Mouse (Mus musculus) retina, postnatal 1 day (tissue): Measurements from ENCODE around the gene Siae.

Experiments
- DNase-seq: peaks from one replicate; pipeline ENCODE4 v3.0.0-alpha.2; 2012

The Siae gene

GRCm38 (mm10) chr9:37627263-37627662 lies 71.8 kb downstream of the Siae start:
- DNase-seq: no peak

DNA sequence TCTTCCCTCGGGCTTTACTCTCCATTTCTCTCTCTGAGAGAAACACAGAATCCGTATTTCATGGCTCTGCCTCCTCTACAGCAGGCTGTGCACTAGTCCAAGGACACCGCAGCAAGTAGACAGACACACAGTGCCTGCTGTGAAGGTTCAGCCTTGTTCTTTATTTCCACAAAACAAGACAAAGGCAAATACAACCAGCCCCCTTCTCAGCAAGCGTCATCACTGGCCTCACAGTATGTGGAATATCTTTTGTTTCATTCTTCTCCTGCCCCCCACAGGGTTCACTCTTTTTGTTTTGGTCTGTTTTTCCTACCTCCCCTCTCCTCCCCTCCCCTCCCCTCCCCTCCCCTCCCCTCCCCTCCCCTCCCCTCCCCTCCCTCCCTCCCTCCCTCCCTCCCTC lies 73.1 kb downstream of the Siae start:
- no peak for DNase-seq

GRCm38 (mm10) chr9:37629941-37630340 lies 74.4 kb downstream of the Siae start:
- no peak for DNase-seq

GRCm38 (mm10) chr9:37632305-37632704 lies 76.8 kb downstream of the Siae start:
- no peak for DNase-seq

DNA sequence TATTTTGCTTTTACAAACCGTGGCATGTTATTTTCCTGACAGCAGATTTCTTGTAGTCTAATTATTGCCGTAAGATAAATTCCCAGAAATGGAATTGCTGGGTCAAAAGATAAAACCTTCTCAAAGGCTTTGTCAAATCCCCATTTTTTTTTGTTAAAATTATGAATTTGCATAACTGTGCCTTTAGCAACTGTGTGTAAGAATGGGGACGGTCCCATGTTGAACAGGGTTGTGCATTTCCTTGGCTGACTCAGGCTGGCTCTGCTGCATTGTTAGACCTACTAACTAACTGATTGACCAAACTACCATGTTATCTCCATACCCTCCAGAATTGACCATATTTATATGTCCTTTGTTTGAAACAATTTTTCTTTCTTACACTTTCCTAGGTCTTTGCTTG lies 78.8 kb downstream of the Siae start:
- no peak for DNase-seq

- DNase-seq: peak; percentile 66
Measured at GRCm38 (mm10) chr9:37636335-37636734, 80.8 kb downstream of the Siae start.

GRCm38 (mm10) chr9:37636800-37637542 lies 81.5 kb downstream of the Siae start:
- no peak for DNase-seq

DNA sequence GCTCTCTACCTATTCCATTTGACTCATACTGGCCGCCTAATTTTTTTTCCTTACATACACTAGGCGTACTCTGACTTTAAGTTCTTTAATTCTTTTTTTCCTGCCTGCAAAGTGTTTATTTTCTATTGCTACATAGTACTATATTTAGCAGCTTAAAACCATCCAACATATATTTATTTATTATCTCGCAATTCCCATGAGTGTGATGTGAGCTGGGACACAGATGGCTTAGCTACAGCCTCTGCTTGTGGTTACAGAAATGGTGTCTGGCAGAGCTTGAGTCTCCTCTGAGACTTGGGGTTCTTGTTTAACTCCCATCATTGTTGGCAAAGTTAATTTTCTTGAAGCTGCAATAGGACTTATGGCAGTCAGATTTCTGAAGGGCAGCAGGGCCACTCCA lies 83.2 kb downstream of the Siae start:
- no peak for DNase-seq

DNA sequence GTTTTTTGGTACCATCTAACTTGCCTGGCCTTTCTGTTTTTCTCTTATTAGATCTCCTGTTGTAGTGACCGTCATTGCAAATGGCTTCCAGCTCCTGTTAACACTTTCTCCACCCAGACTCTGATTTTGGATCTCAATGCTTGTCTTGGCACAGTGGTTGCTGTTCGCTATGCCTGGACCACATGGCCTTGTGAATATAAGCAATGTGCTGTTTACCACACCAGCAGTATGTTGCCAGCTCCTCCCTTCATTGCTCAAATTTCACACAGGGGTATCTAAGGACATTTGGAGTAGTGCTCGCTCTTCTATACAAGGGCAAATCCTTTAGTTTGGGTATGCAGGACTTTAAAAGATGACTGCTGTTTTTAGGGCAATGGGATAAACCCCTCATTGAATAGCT lies 90.7 kb downstream of the Siae start:
- DNase-seq: no peak

- DNase-seq: no peak
Measured at GRCm38 (mm10) chr9:37650639-37651038, 95.1 kb downstream of the Siae start.

DNA sequence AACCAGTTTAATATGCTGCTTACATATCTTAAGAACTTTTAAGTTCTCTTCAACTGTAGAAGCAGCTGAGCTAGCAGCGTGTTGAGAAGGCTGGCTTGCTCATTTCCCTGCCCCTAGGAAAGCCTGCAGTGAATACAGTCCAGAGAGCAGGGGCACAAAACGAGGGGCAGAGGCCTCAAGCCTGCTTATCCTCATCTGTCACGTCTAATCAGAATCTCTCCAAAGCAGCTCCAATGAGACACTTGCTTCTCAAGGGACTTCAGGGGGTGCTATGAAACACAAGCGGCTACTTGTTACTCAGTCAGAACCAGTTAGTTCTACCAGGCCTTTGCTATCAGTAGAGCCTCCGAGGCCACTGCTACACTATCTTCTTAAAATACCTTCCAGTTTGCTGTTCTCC lies 98.3 kb downstream of the Siae start:
- DNase-seq: peak; percentile 59

DNA sequence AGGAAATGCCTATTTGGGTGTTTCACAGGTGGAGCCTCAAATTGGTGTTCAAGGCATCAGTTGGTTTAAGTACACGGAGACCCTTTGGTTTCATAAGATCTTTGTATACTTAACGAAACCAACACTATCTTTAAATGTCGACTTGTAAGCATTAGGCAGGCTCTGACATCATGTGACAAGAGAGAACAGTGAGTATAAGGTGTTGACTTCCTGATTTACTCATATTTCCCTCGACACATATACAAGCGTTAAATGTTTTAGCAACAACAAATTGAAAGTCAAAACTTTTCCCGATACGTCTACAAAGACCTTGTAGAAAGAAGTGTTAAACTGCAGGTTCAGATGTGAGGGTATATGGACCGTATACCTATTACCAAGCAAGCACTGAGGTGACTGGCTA lies 100.5 kb downstream of the Siae start:
- DNase-seq: no peak

DNA sequence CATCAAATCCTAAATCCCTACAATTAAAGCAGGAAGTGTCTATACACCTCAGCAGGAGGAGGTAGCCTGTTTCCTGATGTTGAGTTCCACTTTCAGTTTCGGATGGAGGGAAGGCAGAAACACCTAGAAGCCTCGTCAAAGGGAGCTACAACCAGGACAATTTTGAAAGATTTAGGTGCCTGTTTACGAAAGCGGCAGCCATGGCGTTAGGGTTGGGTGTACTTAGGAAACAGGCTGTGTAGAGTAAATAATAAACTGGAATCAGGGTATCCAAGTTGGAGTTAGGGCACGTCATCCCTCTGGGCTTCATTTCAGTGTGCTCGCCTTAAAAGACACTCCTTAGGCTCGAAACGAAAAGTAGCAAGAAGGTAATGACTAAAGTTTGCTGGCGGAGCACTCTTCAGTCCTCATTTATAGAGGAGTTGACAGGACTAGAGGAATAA lies 101.0 kb downstream of the Siae start:
- DNase-seq: no peak

DNA sequence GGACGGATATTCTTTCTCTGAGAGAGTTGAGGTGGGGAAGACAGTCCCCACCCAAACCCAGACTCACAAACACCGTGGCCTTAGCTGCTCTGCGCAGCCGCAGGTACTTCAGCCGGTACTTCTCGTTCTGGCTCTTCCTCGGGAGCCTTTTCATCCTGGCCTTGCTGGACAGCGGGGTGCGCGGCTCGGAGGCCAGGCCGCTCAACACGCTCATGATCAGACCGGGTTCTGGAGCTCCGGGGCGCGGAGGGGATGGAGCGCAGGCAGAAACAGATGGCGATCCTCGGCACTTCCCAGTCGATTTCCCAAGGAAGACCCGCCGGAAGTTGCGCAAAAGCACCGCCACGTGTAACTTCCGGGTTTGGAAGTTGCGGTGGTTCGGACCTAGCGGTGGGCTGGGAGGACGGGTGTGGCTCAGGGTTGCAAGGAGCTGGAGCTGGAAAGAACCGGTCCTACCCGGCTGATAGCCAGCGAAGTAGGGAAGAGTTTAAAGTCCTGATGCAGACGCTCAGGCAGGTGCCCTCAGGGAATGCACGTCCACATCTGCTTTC lies 101.5 kb downstream of the Siae start, which contains the start of gene Tbrg1:
Tbrg1 (minus strand) TSS at position 382 of the 551 bp plus-strand sequence.
- DNase-seq: peak; percentile 90

DNA sequence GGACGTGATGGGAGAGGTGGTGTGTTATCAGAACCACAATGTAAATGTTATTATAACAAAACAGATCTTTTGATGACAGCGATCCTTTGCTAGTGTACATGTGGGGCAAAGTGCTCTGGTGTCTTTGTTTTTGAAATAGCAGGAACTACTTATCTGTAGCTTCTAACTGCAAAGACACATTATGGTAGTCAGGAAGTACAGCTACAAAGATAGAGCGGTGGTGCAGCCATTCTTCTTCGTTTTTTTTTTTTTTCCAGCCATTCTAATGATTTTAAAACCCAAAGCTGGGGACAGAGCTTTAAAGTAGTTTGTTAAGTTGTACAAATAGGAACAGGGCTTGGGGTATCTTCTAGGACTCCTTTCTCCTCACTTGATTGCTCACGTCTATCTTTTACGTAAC lies 103.9 kb downstream of the Siae start:
- DNase-seq: no peak

GRCm38 (mm10) chr9:37663210-37663609 lies 107.7 kb downstream of the Siae start:
- DNase-seq: no peak

GRCm38 (mm10) chr9:37664604-37665003 lies 109.1 kb downstream of the Siae start:
- DNase-seq: no peak

DNA sequence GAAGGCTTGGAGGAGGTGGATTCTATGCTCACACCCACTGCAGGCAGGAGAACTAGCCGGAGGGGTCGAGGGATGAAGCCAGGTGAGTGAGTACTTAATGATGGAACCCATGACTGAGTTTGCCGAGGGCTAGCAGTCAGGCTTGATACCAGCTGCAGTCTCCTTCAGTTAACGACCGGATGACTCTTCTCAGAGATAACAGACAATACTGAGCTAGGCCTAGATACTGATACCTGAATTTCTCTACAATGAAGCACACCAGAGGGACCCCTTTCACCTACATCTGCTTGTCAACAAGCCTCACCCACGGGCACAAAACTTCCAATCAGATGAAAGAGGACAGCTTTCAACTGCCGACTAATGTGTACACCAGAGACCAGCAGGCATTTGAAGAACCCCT lies 110.5 kb downstream of the Siae start:
- DNase-seq: no peak

- DNase-seq: no peak
Measured at GRCm38 (mm10) chr9:37669115-37669514, 113.6 kb downstream of the Siae start, which contains the start of gene Panx3. TSS of gene Panx3 (minus strand) at chr9:37669235.

DNA sequence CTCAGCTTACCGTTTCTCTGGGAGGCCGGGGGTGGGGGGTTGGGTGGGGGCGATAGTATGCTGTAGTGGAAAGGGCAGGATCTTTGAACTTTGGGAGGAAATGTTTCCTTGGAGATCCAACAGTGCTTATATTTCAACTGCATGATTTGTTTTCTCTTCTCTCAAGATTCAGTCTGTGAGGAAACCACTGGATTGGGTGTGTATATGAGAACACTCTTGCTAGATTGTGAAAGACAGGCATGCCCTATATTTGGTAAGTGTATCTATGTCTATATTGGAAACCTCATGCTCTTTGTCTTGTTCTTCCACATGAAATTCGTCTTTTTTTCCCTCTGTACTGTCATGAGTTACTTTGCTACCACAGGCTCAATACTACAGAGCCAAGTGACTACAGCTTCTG lies 114.2 kb downstream of the Siae start:
- no peak for DNase-seq

- DNase-seq: no peak
Measured at GRCm38 (mm10) chr9:37670261-37670660, 114.8 kb downstream of the Siae start.

DNA sequence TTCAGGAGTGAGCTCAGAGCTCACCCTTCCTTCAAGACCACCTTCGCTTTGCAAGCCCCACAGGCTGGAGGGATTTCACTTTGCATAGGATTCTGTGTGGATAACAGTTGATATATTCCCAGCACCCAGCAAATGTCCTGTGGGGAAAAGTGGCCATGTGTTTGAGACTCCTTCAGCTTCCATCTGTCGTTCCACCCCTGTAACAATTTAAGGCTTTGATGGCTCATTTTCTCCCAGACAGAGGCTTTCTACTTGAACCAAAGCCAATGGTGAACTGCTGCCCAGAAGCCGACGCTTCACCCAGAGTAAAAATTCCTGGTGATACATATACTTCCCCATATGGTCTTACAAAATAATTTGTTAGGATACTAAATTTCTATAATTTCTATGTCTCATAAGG lies 119.8 kb downstream of the Siae start:
- DNase-seq: no peak

GRCm38 (mm10) chr9:37681123-37681522 lies 125.6 kb downstream of the Siae start:
- DNase-seq: no peak

- DNase-seq: no peak
Measured at GRCm38 (mm10) chr9:37687288-37687940, 131.9 kb downstream of the Siae start.
